Mouse (Mus musculus) lung, postnatal 10 days (tissue): ENCODE measurements around the gene Tas1r1.
"Not testable (repeated sequence)": the region's sequence is repeated elsewhere in the genome, so short reads cannot be mapped to it uniquely, and the experiment has no call there.

Experiments used
- DNase-seq: peaks from one replicate; pipeline ENCODE4 v3.0.0; 2021

The Tas1r1 gene

DNA sequence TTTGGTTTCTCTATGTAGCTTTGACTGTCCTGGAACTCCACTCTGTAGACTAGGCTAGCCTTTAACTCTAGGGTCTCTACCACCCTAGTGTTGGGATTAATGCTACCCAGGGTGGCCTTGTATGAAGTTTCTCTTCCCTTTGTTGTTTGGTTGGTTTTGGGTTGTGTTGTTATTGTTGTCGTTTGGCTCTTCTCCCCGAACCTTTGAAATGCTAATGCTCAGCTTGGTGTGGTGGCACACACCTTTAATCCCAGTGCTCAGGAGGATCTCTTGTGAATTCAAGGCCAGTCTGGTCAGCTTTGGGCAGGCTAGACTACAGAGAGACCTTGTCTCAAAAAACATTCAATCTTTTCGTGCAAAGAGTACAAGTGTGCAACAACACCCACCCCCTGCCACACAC lies 4.8 kb upstream of the Tas1r1 start:
- DNase-seq, result no peak

DNA sequence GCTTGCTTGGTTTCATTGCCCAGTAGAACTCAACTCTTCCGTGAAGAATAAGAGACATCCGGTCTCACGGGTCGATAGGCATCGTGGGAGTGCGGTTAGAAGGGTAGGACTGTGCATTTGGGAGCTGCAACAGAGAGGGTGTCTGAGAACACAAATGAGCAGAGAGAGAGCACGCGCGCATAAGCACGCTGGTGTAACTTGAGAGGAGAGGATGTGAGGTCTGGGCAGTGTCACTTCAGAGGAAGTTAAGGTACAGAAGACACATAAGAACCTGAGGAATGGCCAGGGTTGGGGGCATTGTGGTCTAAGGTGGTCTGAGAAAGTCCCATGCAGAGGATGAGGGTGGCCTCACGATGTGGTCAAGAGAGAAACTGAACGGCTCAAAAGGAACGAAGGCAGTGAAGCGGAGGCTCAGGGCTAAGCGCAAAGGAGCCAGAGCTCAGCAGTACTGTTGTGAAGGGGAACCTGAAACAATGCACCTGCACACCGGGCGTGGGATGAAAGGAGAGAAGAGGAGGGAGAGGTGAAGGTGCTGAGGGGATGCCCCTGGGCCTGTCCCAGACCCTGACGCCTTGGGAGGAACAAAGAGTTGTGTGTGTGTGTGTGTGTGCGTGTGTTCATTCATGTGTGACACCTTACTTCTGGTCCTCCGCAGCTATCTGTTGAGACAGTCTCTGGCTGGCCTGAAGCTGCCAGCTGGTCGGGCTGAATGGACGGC lies 3.7 kb upstream of the Tas1r1 start:
- no peak for DNase-seq

DNA sequence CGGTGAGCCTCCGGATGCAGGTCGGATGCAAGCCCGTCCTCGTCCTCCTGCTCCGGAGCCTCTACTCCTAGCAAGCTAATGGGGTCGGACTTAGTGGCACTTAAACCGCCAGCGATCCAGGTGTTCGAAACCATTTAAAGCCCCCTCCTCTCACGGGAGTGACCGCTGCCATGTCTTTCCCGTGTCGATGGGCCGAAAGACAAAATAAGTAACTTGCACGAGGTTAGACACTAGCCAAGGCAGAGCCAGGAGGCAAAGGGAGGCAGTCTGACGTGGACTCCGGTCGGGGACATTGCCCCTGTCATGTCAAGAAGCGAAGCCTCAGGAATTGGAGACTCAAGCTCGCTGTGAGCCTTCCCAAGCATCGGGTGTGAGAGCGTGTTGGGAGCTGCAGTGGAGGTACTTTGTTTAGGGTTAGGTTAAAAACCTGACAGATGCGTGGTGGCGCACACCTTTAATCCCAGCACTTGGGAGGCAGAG lies 1.5 kb upstream of the Tas1r1 start:
- no peak for DNase-seq

DNA sequence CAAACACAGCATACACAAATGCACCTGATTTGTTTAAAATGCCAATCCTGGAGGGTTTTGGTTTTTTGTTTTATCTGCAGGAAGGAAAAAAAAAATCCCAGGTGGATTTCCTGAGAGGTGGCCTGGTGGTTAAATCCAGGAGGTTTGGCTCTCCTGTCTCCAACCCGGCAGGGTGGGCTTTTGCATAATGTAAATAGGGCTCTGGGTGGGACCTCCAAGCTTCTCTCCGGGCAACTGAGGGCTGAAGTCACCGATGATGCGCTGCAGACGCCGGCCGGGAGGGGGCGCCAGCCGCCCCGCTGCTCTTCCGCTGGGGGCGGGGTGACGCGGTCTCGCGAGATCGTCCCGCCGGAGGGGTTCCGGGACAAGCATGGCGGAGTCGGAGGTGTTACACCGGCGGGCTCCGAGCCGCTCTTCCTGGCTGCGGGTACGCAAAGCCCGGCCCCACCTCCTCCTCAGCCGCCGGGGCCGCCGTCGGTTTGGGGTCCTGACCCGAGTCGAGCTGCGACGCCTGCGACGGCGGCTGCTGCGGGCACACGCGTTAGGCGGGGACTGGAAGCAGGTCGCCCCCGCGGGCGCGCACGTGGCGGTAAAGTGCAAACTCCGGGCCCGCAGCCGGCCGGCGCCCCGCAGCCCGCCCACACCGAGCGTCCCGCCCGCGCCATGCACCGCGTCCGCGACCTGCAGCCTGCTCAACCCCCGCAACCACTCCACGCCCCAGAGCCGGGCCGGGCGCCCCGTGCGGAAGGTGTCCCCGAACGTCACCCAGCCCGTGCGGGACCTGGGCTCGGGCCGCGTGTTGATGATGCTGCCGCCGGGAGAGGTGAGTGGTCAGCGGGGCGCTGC lies 840 bp upstream of the Tas1r1 start, which contains the start of gene Nol9:
Gene Nol9 (plus strand): TSS at position 337 of the 846 bp plus-strand sequence.
- peak; percentile 95 for DNase-seq

DNA sequence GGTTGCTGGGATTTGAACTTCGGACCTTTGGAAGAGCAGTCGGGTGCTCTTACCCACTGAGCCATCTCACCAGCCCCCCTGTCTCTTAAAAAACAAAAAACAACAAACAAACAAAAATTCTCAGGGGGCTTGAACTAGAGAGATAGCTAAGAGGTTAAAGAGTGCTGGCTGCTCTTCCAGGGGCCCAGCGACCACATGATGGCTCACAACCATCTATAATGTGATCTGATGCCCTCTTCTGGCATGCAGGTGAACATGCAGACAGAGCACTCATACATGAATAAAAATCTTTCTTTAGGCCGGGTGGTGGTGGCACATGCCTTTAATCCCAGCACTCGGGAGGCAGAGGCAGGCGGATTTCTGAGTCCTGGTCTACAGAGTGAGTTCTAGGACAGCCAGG lies 1.9 kb downstream of the Tas1r1 start:
- not testable (repeated sequence) for DNase-seq

DNA sequence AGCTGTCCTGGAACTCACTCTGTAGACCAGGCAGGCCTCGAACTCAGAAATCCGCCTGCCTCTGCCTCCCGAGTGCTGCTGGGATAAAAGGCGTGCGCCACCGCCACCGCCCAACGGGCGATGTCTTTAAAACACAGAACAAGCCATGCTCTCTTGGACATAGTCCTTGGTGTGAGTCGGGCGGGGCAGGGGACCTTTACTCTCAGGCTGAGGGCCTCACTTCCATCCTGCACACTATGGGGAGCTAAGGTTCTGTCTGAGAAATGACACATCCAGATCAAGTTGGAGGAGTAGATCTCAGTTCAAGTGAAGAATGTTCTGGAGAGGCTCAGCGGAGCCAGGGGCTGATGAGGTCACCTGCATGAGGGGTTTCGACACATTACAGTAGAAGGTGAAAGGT lies 5.4 kb downstream of the Tas1r1 start:
- no peak for DNase-seq

DNA sequence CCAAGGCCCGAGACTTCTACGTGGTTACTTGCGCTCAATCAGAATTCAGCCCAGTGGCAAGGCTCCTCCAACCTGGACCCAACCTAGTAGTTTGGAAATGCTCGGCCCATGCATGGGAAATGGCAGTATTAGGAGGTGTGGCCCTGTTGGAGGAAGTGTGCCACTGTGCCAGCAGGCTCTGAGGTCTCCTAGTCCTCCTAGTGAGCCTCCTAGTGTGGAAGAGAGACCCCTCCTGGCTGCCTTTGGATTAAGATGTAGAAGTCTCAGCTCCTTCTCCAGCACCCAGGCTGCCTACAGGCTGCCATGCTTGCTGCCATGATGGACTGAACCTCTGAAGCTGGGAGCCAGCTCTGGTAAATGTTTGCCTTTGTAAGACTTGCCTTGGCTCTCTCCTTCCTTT lies 8.4 kb downstream of the Tas1r1 start:
- DNase-seq, result peak; percentile 71

DNA sequence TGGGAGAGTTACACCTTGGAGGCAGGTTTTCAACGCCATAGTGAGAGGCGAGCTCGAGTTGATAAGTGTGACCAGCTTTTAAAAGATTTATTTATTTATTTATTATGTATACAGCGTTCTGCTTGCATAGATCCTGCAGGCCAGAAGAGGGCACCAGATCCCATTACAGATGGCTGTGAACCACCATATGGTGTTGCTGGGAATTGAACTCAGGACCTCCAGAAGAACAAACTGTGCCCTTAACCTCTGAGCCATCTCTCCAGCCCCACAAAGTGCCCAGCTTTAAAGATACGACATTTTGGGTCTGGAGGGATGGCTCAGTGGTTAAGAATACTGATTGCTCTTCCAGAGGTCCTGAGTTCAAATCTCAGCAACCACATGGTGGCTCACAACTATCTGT lies 9.3 kb downstream of the Tas1r1 start:
- DNase-seq, result peak; percentile 45

DNA sequence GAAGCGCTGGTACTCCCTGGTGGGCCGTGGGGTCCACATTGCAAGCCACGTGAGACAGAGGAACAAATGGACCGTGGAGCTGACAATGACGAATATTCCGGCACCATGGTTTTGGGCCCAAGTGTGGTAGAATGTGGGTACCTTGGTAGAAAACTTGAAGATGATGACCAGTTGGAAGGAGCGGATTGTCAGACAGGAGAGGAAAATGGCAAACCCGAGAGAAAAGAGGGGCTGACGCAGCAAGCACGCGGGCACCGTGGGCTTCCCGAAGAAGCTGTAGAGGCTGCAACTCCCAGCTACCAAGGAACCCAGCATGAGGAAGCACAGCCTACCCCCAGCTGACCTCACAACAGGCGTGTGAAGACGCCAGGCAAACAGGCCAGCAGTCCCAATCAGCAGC lies 9.9 kb downstream of the Tas1r1 start:
- no peak for DNase-seq

DNA sequence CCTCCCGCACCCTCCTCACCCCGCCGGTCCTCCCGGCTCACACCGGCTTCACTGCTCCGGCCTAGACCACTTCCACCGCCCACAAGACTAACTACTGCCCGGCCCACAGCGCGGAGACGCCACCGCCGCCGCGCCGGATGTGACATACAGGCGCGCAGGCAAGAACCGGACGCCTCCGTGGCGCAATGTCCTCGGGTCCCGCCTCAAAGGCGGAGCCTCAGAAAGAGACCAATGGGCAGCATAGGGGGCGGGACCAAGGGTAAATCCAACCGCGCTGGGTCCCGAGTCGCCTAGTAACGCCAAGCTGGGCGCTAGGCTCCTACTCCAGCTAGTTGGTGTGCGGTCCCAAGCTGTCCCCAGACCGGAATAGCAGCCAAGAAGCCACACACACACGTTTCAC lies 10.8 kb downstream of the Tas1r1 start, which contains the start of gene Zbtb48:
Gene Zbtb48 (minus strand): TSS at position 148 of the 400 bp plus-strand sequence.
- peak; percentile 99 for DNase-seq

DNA sequence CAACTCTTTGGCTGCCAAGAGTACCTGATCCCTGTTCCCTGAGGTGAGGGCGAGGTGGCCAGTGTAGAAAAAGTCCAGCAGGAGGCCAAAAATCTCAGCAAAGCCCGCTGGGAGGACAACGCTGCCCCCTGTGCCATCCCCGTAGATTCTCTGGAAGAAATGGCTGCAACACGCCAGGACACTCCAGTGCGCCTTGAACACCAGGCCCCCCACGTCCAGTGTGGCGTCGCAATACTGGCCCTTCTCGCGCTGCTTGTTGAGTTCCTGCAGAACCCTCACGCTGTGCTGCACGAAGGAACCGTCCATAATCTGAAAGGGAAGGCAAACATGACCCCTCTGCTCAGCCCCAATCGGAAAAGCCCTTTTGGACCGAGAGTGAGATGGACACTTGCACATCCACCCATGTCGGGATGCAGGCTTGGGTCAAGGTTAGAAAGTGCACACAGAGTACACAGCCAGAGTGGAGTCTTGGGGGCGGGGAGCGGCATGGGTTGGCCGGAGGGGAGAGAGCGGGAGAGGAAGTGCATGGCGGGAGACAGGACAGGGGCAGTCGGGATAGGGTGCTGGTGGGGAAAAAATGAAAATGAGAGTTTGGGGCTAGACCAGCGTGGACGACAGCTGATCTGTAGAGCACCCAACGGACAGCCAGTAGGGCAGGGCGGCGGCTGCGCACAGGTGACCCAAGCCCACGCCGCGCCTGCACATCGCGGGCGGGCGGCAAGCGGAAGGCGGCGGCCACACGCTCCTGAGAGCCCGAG lies 11.4 kb downstream of the Tas1r1 start:
- DNase-seq, result peak; percentile 59

DNA sequence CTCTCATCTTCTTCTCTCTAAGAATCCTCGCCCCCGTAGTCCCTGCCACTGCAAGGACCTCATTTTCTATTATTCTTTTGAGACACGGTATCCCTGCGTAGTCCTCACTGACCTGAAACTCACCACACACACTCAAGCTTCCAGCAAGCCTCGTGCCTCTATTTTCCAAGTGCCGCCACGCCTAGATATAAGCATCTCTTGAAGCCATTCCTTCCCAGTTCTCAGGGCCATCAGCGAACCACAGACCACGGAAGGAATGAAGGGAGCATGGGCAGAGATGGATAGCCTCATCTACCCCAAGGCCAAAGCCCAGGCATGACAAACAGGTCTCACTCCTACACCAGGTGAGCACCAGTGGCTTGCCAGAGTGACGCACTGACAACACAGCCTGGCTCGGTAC lies 13.8 kb downstream of the Tas1r1 start:
- DNase-seq, result no peak

DNA sequence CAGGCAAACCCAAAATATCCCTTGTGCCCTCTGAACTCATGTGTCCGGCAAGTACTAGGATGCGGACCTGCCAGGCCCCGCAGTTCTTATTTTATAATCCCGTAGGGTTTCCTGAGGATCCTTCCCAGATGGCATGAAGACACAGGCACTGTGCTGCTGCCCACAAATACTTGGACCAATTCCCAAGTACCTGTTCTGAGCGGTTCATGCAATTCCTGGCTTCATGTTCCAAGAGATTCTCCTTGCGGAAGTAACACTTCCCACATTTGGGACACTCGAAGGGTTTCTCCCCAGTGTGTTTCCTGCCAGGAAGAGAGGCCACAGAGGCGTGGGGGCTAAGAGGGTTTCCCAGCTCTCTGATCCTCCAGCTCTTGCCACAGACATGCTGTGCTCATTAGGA lies 15.9 kb downstream of the Tas1r1 start:
- no peak for DNase-seq

DNA sequence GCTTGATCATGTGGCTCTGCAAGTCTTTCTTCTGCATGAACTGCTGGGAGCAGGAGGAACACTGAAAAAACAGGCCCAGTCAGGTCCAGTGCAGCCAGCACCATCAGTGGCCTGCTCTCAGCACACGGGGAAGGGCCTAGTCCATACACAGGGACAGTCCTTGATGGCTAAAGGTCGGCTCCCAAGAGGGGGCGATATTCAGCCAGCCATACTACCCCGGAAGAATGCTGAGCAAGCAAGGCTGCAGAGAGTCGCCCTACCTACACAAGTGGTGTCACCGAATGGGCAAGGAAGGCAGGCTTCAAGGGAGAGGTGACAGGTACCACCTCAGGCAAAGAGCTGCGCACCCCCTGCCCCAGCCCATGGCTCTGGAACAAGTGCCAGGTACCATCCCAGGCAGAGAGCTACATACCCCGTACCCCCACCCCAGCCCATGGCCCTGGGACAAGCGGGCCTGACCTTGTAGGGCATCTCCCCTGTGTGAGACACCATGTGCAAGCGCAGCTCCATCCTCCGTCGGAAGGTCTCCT lies 16.7 kb downstream of the Tas1r1 start:
- DNase-seq, result no peak

DNA sequence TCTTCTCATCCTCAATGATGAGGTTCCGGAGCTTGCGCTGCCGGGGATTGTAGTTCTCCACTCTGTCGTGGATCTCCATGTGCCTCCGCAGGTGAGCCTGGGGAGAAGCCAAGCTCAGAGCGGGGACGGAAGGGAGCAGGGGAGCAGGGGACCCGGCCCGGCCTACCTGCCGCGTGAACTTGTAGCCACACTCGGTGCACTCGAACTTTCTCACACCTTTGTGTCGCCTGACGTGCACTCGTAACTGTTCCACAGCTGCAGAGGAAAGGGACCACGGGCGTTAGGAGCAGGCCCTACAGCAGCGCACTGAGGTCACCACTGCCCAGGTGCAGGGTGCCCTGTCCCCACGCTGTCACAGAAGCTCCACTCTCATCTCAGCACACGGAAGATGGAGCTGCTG lies 18.3 kb downstream of the Tas1r1 start:
- no peak for DNase-seq

DNA sequence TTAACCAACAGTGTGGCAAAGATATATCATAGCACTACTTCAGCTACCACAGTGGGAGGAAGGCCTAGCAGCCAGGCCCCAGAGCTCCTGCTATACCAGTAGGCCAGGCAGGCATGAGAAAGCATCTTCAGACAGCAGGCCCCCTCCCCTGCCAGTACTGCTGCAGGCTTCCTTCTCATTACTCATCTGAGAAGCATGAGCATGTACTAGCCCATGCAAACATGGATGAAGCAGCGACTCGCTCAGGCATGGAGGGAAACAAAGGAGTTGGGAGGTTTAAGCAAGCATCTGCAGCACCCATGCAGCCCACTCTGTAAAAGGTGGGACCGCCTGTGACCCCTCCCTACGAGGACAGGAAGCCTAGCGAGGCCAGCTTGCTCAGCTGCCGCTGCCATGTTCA lies 19.3 kb downstream of the Tas1r1 start:
- DNase-seq, result no peak

DNA sequence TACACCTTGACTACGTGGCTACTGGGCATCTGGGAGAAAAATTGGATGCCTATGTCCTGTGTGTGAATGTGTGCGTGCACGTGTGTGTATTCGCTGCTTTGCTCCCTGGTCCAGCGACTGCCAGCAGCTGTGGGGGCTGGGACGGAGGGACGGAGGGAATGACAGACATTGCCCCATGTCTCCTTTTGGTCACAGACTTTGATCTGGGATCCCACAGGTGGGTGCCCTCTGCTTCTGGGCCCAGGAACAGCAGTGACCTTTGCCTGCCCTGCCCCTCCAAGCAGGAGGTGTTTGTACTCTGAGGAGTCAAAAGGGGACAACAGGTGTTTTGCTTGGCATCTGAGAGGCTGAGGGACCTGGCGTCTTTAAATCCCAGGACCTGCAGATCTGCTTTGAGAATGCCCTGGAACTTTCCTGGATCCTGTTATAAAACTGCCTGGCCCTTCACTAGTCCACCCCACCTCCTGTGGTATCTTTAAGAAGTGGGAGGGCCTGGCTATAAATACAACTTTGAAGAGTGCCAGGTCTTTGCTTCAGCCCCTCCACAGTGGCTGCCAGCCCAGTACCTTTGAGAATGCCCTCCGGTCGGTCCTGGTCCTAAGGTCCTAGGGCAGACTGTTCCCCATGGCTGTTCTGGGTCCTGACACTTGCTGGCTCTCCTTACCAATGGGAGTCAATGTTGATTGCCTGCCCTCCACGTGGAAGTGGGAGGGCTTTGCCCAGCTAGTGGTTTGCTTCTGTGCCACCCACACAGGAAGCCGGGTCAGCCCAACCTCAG lies 25.1 kb downstream of the Tas1r1 start:
- no peak for DNase-seq

DNA sequence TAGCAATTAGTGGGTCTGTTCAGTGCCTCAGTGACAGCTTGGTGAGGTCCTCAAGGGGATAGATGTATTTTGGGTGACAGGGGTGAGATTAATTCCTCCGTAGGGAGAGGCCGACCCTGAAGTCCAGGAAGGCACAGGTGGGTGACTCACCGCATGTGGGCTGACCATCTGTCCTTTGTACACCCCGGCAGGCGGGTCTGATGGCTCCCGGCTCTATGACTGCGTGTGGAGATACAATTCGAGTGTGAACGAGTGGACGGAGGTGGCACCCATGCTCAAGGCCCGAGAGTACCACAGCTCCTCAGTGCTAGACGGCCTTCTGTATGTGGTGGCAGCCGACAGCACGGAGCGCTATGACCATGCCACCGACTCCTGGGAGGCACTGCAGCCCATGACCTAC lies 26.3 kb downstream of the Tas1r1 start:
- DNase-seq, result no peak

DNA sequence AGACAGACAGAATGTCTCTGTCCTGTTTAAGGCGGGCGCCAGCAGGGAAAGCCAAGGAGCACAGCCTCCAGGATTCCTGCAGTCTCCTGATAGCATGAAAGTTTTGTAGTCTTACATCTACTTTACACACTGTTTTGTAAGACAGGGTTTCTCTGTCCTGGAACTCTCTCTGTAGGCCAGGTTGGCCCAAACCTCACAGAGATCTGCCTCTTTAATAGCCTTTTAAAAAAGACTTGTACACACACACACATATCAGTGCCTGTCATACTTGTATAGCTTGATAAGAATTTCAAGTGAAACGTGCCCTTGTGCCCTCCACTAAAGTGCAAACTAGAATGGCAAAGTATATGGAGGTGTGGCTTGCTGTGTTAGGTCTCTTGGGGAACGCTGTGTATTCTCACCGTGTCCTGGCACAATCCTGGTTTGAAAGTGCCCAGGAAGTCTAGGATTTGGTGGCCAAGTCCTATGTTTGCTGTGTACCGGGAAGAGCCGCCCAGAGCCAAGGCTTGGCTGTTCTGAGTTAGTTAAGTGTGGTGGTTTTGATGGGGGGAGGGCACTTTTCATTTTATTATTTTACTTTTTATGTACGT lies 27.1 kb downstream of the Tas1r1 start:
- no peak for DNase-seq

DNA sequence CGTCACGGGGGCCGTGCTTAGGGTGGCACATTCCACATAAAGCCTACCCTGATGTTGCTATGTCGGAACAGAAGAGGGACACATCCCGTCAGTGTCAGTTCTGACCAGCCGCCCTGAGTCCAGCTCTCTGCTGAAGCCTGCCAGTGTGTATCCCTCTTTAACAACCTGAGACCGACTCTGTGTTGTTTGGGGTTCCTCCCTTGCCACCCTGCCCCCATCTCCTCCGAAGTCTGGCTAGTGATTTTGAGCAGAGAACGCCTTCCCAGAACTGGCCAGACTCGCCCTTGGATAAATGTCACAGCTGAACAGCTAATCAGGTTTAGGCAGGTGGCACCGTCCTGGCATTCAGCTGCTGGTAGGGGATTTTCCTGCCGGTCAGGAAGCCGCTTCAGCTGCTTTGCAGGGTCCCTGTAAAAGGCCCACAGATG lies 27.6 kb downstream of the Tas1r1 start:
- DNase-seq, result no peak

DNA sequence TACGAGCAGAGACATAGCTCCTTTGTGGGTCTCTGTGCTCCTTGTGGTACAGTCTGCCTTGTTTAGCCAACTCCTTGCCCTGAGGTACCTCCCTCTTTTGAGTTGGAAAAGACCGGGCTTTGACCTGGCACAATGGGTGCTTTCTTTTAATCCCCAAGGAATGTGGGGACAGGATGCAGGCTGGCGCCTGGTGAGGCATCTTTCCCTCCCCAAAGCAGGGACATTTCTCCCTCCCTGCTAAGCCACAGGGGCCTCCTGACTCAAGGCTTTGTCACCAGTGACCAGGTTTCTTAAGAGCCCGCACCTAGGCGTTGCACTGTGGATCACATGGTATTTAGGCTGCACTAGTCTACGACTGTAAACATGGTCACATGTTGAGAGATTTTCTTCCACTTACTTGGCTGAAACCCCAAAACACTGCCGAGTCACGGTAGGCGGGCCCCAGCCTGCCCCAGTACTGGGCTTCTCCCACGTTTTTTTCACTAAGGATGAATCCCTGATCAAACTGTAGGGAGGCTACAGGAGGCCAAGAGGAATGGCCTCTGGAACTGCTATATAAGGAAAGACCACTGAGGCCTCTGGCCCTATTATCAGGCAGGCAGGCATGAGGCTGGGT lies 28.2 kb downstream of the Tas1r1 start:
- DNase-seq, result peak; percentile 63
